Mouse (Mus musculus) thymus, adult 2 months (tissue): ENCODE measurements around the gene Cdh23. TPM values are rescaled to one million over a fixed set of nuclear protein-coding genes. Genes with fewer than 3 reads are reported as not detected.

Source experiments
- DNase-seq: peaks from one replicate; pipeline ENCODE4 v3.0.0; 2021
- H3K27ac ChIP-seq: fragments of 200-500 bp; 2 replicates; pipeline ENCODE4 v1.5.1; 2012; ENCODE audit warnings: low read length, control low read depth; ENCODE audit not compliant: control insufficient read depth, insufficient read depth
- H3K27me3 ChIP-seq: fragments of 200-500 bp; 2 replicates; pipeline ENCODE4 v1.6.1; 2012; ENCODE audit warnings: mild to moderate bottlenecking, low read length, moderate library complexity, mixed read lengths; ENCODE audit not compliant: control insufficient read depth, insufficient read depth
- H3K36me3 ChIP-seq: fragments of 200-500 bp; 2 replicates; pipeline ENCODE4 v1.6.1; 2012; ENCODE audit warnings: mild to moderate bottlenecking, low read length, moderate library complexity; ENCODE audit not compliant: control insufficient read depth, insufficient read depth
- H3K4me1 ChIP-seq: fragments of 200-500 bp; replicated peaks from 2 replicates; pipeline ENCODE4 v1.6.1; 2012; ENCODE audit warnings: low read length; ENCODE audit not compliant: control insufficient read depth, insufficient read depth
- H3K4me3 ChIP-seq: fragments of 200-500 bp; 2 replicates; pipeline ENCODE4 v1.5.1; 2012; ENCODE audit warnings: mild to moderate bottlenecking, low read length, control low read depth, moderate library complexity; ENCODE audit not compliant: control insufficient read depth, insufficient read depth
- CTCF ChIP-seq: fragments of 200-500 bp; IDR thresholded peaks from 2 replicates; pipeline ENCODE4 v1.5.1; 2012; ENCODE audit warnings: mild to moderate bottlenecking, control low read depth, low read length, moderate library complexity, borderline replicate concordance; ENCODE audit not compliant: control insufficient read depth, poor library complexity, insufficient read depth; ENCODE audit errors: extremely low read depth
- POLR2A ChIP-seq: fragments of 200-500 bp; IDR thresholded peaks from 2 replicates; pipeline ENCODE4 v1.6.1; 2012; ENCODE audit warnings: mild to moderate bottlenecking, low read length, control low read depth, moderate library complexity; ENCODE audit not compliant: control insufficient read depth, poor library complexity, insufficient read depth; ENCODE audit errors: extremely low read depth
- WGBS: fragments of 180-500 bp; shearing (Covaris S2); methylation state at CpG from one replicate; pipeline ENCODE4 v1.1.7; 2018; 5-methylcytosine and 5-hydroxymethylcytosine counted together
- polyA plus RNA-seq: library from polyadenylated mRNA; depleted of rRNA; stranded (reverse); fragments of >200 nt; gene quantifications from 2 replicates; pipeline ENCODE4 v1.2.3, GENCODE M21; 2012

Gene Cdh23
- polyA plus RNA-seq, 1 experiment, result 3.5 TPM

DNA sequence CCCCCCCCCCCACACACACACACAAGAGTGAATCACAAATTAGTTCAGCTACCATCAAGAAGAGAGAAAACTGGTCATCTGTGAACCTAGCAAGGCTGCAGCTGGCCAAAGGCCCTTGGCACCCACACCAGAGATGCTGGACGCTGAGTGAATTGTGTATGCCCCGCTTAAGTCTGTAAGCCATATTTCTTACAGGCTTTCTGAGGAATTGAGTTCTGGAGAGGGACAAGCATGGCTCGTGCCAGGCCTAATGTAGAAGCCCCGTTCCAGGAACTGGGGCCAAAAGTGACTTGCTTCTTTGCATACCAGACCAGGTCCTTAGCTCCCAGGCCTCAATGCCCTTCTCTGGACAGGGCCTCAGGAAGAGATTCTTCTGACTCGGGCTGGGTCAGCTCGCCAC, 132.2 kb downstream of the Cdh23 start:
- TF ChIP-seq CTCF (no peak), POLR2A (no peak)
- peaks cover 14% of the 10 kb centered on the region for H3K4me1 ChIP-seq
- DNase-seq, result no peak
- WGBS, result 95% methylated on average over 6 of the region's 6 CpGs
- no peaks in the 10 kb centered on the region for H3K27me3 ChIP-seq
- H3K4me3 ChIP-seq, result no peak overlapping the region
- no peaks in the 10 kb centered on the region for H3K36me3 ChIP-seq
- H3K27ac ChIP-seq, result no peak overlapping the region

DNA sequence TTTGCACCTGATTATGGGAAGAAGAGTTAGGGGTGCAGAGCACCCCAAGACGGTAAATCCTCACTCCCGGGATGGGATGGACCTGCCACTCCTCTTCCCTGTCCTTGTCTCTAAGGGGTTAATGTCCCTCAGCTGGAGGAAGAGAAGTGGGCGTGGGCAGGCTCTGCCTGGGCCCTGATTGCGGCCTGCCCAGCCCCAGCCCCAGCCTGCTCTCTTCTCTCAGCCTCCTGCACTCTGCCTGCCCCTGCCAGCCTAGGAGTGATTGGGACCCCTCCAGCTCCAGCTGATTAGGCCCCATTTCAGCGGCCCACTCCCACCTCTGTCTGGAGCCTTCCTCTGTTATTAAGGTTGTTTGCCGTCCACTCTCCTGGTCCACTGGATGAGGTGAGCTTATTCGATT, 133.3 kb downstream of the Cdh23 start:
- Histone ChIP-seq H3K4me1 (peaks cover 13% of the 10 kb centered on the region), H3K27me3 (no peaks in the 10 kb centered on the region), H3K4me3 (no peak overlapping the region), H3K36me3 (no peaks in the 10 kb centered on the region), H3K27ac (no peak overlapping the region)
- TF ChIP-seq POLR2A (no peak), CTCF (no peak)
- DNase-seq, result no peak
- 91% methylated on average over 7 of the region's 7 CpGs for WGBS

DNA sequence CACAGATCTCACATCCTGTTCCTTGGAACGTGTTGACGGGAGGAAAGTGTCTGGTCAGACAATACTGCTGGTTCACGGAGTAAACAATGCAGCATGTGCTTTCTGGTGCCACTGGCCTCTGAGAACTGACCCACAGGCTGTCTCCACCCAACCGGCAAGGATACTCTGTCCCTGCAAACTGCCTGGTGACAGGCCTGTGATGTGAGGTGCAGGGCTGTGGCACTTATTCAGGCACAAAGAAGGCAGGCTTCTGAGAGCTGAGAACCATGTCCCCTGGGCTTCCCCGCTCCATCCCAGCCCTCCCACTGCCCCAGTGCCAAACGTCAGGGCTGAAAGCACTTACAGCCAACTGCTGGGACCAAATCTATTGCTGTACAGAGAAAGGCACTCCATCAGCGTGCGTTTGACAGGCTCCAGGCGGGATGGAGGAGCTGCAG, 137.8 kb downstream of the Cdh23 start:
- Histone ChIP-seq H3K27me3 (no peaks in the 10 kb centered on the region), H3K4me1 (no peaks in the 10 kb centered on the region), H3K27ac (no peak overlapping the region), H3K36me3 (no peaks in the 10 kb centered on the region), H3K4me3 (no peak overlapping the region)
- WGBS, result 86% methylated on average over 9 of the region's 9 CpGs
- no peak for TF ChIP-seq POLR2A
- TF ChIP-seq CTCF, result no peak
- no peak for DNase-seq

DNA sequence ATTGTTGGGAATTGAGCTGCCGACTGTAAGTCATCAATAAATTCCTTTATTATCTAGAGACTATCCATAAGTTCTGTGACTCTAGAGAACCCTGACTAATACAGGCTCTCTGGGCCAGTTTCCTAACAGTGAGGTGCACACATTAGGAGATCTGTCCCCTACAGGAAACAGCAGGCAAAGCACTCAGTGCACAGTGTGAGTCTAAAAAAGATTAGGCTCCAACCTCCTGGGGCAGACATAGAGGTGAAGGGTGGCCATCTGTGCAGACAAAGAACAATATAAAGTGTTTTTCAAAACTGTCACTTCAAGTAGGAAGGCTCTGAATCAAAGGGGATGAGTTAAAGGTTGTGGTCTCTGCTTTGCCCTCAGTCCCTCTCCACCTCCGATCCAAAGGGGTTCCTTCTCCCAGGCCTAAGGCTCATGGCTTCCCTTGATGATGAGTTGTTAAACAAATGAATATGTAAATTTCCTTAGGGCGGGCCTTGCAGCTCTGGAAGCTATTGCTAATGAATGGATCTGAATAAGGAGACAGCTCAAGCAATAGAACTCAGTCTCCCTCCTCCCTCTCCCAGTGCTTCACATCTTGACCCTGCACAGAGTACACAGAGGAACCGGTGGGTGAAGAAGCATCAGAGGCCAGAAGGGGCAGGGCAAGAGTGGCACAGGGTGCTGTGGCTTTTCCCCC, 143.2 kb downstream of the Cdh23 start:
- DNase-seq, result no peak
- WGBS, result 94% methylated on average over 4 of the region's 4 CpGs
- Histone ChIP-seq H3K4me1 (no peaks in the 10 kb centered on the region), H3K27ac (no peak overlapping the region), H3K27me3 (no peaks in the 10 kb centered on the region), H3K36me3 (no peaks in the 10 kb centered on the region), H3K4me3 (no peak overlapping the region)
- no peak for TF ChIP-seq POLR2A
- no peak for TF ChIP-seq CTCF

DNA sequence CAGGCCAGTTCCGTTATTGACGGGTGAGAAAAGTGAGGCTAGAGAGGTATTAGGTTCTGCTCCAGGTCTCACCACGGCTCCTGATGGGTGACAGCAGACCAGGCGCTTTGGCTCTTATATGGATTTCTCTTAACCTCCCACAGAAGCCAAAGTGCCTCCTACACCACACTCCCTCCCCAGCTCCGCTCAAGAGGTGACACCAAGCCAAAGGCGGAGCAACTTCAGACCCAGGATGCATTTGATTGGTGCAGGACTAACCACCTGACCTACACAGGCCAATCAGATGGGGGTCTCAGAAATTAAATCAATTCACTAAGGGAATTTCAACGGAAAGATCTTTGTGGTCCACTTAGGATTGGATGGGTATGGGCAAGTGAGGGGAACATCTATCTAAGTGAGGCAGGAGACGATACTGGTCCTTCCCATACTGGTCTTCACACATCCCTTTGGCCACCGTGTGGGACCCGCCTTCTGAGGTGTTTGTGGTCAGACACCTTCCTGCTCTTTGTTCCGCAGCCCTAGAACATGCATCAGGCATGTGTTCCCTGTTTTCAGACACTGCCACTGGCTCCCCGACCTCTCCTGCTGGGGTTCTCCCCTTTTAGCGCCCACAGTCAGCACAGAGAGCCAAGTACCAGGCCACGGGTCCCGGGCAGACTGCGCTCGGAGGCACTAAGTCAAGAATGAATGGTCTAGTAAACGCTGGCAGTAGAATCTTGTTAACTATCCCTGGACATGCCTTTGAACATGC, 157.0 kb downstream of the Cdh23 start:
- peaks cover 2% of the 10 kb centered on the region; the same call in 1 of the 2 replicates for H3K4me1 ChIP-seq
- H3K4me3 ChIP-seq, result no peak overlapping the region
- no peak overlapping the region for H3K27ac ChIP-seq
- no peak for DNase-seq
- H3K36me3 ChIP-seq, result no peaks in the 10 kb centered on the region
- 46% methylated on average over 18 of the region's 18 CpGs for WGBS
- H3K27me3 ChIP-seq, result no peaks in the 10 kb centered on the region
- TF ChIP-seq CTCF (no peak), POLR2A (no peak)

DNA sequence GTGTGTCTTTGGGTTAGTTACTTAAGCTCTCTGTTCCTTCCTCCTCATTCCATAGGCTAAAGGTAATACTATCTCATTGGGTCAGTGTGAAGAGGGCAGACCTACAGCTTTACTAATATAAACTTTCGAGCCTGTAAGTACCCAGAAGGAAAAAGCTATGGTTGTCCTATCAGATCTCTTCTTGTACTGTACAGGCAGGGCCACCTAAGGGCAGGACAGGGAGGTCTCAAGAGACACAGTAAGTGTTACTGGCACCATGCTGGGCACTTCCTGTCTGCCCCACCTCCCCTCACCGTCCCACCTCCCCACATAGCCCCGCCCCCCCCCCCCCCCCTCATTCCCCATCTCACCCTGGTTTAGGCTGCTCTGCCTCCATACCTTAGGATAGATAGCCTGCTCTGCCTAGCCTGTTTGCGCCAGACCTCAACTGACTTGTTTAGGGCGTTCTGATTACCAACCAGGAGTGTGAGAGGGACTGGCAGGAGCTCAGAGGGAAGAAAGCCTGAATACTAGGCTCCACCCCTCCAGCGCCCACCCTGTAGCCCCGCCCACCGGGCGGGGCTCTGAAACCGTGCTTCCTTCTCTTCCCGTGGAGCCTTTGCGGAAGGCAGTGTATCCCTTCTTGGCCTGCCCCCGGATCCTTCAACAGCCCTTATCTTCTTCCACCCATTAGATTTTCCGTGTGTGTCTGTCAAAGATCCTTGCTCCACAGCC, 160.0 kb downstream of the Cdh23 start:
- peak; percentile 9 for DNase-seq
- TF ChIP-seq POLR2A (no peak), CTCF (no peak)
- Histone ChIP-seq H3K36me3 (no peaks in the 10 kb centered on the region), H3K4me1 (peaks cover 2% of the 10 kb centered on the region; the same call in 1 of the 2 replicates), H3K27me3 (no peaks in the 10 kb centered on the region), H3K4me3 (no peak overlapping the region), H3K27ac (no peak overlapping the region)
- 35% methylated on average over 14 of the region's 14 CpGs for WGBS
